Mouse (Mus musculus) hindbrain, postnatal 0 days (tissue): Measurements from ENCODE around the gene Ccr7. TPM values are rescaled to one million over a fixed set of nuclear protein-coding genes. Genes with fewer than 3 reads are reported as not detected.

Source experiments
- ATAC-seq: fragments of 200-750 bp; cut with Nextera tagmentation; 2 replicates; pipeline ENCODE4 v1.8.0; 2017; ENCODE audit warnings: mild to moderate bottlenecking, moderate TSS enrichment, moderate library complexity
- DNase-seq: peaks from one replicate; pipeline ENCODE4 v3.0.0-alpha.2; 2015; ENCODE audit warnings: low spot score
- H3K27ac ChIP-seq: fragments of 300-500 bp; sonication (generic); 2 replicates; pipeline ENCODE4 v1.5.1; 2014; ENCODE audit warnings: mild to moderate bottlenecking
- H3K27me3 ChIP-seq: fragments of 300-500 bp; sonication (generic); 2 replicates; pipeline ENCODE4 v1.6.1; 2014; ENCODE audit warnings: low read length, mixed read lengths; ENCODE audit not compliant: insufficient read depth
- H3K36me3 ChIP-seq: fragments of 300-500 bp; sonication (generic); 2 replicates; pipeline ENCODE4 v1.6.1; 2014; ENCODE audit warnings: low read length, mixed read lengths; ENCODE audit not compliant: insufficient read depth
- H3K4me1 ChIP-seq: fragments of 300-500 bp; sonication (generic); 2 replicates; pipeline ENCODE4 v1.6.1; 2014; ENCODE audit warnings: antibody characterized with exemption, low read length, mixed read lengths; ENCODE audit not compliant: insufficient read depth
- H3K4me2 ChIP-seq: fragments of 300-500 bp; sonication (generic); 2 replicates; pipeline ENCODE4 v1.6.1; 2014; ENCODE audit warnings: low read depth, mild to moderate bottlenecking, low read length, moderate library complexity, mixed read lengths
- H3K4me3 ChIP-seq: fragments of 300-500 bp; sonication (generic); 2 replicates; pipeline ENCODE4 v1.5.1; 2014; ENCODE audit warnings: low read length
- H3K9ac ChIP-seq: fragments of 300-500 bp; sonication (generic); replicated peaks from 2 replicates; pipeline ENCODE4 v1.6.1; 2014; ENCODE audit warnings: mild to moderate bottlenecking, low read length, moderate library complexity, mixed read lengths
- H3K9me3 ChIP-seq: fragments of 300-500 bp; sonication (generic); 2 replicates; pipeline ENCODE4 v1.6.1; 2016; ENCODE audit warnings: low read length, mixed read lengths
- CTCF ChIP-seq: IDR thresholded peaks from 2 replicates; pipeline ENCODE4 v1.5.1; 2016; ENCODE audit warnings: antibody characterized with exemption, control low read depth, low read depth
- WGBS: fragments of 180-500 bp; shearing (Covaris S2); extraction: QIAGEN DNeasy Blood & Tissue Kit; methylation state at CpG from one replicate; pipeline ENCODE4 v1.1.7; 2014; 5-methylcytosine and 5-hydroxymethylcytosine counted together
- polyA plus RNA-seq: library from polyadenylated mRNA; unstranded; fragments of >200 nt; fragmentation: Nextera tagmentation; extraction: Ambion mirVana; gene quantifications from 2 replicates; pipeline ENCODE4 v1.2.1, GENCODE M21; 2015
- total RNA-seq: library from RNA; depleted of rRNA; stranded (reverse); fragments of >200 nt; gene quantifications from 2 replicates; pipeline ENCODE4 v1.2.3, GENCODE M21; 2014

The Ccr7 gene
- total and polyA plus RNA-seq, 2 experiments from 2014 or later: not detected

DNA sequence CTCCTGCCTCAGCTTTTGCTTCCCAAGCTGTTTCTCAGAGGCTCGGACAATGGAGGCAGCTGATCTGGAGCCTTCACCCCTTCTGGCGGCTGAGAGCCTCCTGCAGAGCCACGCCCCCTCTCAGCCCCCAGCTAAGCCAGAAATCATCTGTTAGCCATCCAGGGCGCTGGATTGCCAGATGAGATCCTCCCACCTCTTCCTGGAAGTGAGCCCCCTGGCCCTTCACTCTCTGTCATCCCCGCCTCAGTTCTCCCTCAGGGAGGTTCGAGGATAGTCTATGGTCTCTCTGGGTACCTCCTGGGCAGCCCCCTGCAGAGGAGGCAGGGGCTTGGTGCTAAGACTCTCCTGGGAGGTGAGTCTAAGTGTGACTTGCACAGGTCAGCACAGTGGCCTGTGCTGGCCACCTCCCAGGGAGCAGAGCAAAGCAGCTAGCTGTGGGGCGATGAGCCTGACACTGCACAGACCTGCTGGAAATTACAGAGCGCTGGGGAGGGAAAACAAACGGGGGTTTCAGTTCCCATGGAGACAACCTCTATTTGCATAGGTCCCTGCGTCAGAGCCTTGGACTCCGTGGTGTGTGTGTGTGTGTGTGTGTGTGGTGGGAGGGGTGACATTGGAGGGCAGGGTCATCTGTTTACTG lies 22.7 kb downstream of the Ccr7 start:
- 4% methylated on average over 11 of the region's 11 CpGs for WGBS
- no peak for TF ChIP-seq CTCF
- Histone ChIP-seq H3K27ac (0 out of 2 replicates have a peak overlapping the region, but pooled peaks have one; percentile 26), H3K9me3 (no peaks in the 10 kb centered on the region), H3K27me3 (no peaks in the 10 kb centered on the region), H3K4me3 (no peak overlapping the region), H3K9ac (peak overlapping the region; percentile 28; the same call in 1 of the 2 replicates), H3K4me1 (peaks cover 9% of the 10 kb centered on the region), H3K4me2 (peak overlapping the region; percentile 34), H3K36me3 (no peaks in the 10 kb centered on the region)
- peak; percentile 76 for ATAC-seq
- DNase-seq: peak; percentile 67

DNA sequence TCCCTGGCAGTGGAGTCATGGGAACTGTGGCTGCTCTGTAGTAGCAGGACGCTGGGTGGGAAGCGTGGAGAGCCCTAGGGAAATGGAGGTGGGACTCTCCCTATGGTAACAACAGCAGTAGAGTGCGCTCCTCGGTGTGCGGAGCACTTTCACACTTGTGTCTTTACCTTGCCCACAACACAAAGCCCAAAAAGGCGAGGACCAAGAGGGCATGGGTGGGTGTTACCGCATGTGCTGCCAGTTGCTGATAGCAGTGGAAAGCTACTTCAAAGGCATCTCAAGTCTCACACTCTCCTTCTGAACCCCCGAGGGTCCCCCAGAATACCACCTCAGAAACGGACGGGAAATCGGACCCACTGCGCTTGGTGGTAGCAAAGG lies 23.4 kb downstream of the Ccr7 start:
- no peaks in the 10 kb centered on the region for H3K9me3 ChIP-seq
- no peak overlapping the region for H3K4me3 ChIP-seq
- no peak for TF ChIP-seq CTCF
- peaks cover 9% of the 10 kb centered on the region for H3K4me1 ChIP-seq
- WGBS: 51% methylated on average over 12 of the region's 12 CpGs
- ATAC-seq (no peak), DNase-seq (no peak)
- no peak overlapping the region for H3K9ac ChIP-seq
- H3K27ac ChIP-seq: no peak overlapping the region
- H3K27me3 ChIP-seq: no peaks in the 10 kb centered on the region
- H3K4me2 ChIP-seq: peak overlapping the region; percentile 34; the same call in 1 of the 2 replicates
- H3K36me3 ChIP-seq: no peaks in the 10 kb centered on the region

DNA sequence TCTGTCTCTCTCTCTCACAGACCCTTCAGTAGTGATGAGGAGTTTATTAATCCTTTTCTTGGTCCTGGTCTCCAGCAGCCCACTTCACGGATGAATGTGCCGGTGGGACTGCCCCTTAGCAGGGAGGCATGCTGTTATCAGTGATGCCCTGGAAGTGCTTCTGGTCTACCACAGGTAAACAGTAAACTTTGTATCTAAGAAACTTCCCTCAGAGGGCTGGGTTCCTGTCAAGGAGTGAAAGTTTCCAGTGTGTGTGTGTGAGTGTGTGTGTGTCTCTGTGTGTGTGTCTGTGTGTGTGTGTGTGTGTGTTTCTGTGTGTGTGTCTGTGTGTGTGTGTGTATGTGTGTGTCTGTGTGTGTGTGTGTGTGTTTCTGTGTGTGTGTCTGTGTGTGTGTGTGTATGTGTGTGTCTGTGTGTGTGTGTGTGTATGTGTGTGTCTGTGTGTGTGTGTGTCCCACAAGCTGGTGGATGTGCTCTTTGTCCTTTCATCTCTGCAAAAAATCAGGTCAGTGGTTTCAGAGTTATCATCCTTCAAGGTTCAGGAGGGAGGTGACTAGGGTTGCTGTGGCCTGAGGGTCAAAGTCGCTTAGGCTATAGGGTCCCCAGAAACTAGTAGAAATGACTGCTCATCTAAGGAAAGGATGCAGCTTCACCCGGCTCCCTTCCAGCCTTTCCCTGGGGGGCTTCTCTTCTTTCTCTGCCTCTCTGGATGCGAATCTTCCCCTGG lies 24.0 kb downstream of the Ccr7 start:
- Histone ChIP-seq H3K36me3 (no peaks in the 10 kb centered on the region), H3K9me3 (no peaks in the 10 kb centered on the region), H3K4me3 (no peak overlapping the region), H3K4me2 (no peak overlapping the region), H3K9ac (no peak overlapping the region), H3K4me1 (peaks cover 9% of the 10 kb centered on the region), H3K27me3 (no peaks in the 10 kb centered on the region), H3K27ac (no peak overlapping the region)
- no peak for ATAC-seq
- DNase-seq: no peak
- 64% methylated on average over 5 of the region's 5 CpGs for WGBS
- TF ChIP-seq CTCF: no peak

DNA sequence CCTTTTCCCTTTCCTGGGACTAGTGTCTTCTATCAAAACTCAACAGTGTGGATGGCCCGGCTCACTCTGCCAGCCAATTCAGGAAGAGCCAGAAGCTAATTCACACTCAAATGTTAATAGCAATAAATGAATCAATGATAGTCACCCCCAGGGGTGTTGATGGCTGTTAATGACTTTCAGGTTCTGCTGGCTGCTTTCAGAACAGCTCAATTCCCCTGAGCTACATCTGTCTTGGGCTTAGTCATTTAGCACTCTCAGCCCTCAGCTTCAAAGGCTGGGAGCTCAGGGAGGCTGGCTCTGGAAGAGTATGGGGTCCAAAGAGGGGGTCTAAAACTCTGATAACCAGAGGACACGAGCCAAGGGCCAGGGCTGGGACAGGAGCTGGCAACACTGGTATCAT lies 25.6 kb downstream of the Ccr7 start:
- H3K9ac ChIP-seq: no peak overlapping the region
- no peaks in the 10 kb centered on the region for H3K36me3 ChIP-seq
- 55% methylated on average over 2 of the region's 2 CpGs for WGBS
- no peaks in the 10 kb centered on the region for H3K27me3 ChIP-seq
- DNase-seq: peak; percentile 53
- H3K4me3 ChIP-seq: no peak overlapping the region
- peaks cover 9% of the 10 kb centered on the region for H3K4me1 ChIP-seq
- H3K9me3 ChIP-seq: no peaks in the 10 kb centered on the region
- H3K4me2 ChIP-seq: no peak overlapping the region
- no peak for TF ChIP-seq CTCF
- ATAC-seq: no peak
- no peak overlapping the region for H3K27ac ChIP-seq

DNA sequence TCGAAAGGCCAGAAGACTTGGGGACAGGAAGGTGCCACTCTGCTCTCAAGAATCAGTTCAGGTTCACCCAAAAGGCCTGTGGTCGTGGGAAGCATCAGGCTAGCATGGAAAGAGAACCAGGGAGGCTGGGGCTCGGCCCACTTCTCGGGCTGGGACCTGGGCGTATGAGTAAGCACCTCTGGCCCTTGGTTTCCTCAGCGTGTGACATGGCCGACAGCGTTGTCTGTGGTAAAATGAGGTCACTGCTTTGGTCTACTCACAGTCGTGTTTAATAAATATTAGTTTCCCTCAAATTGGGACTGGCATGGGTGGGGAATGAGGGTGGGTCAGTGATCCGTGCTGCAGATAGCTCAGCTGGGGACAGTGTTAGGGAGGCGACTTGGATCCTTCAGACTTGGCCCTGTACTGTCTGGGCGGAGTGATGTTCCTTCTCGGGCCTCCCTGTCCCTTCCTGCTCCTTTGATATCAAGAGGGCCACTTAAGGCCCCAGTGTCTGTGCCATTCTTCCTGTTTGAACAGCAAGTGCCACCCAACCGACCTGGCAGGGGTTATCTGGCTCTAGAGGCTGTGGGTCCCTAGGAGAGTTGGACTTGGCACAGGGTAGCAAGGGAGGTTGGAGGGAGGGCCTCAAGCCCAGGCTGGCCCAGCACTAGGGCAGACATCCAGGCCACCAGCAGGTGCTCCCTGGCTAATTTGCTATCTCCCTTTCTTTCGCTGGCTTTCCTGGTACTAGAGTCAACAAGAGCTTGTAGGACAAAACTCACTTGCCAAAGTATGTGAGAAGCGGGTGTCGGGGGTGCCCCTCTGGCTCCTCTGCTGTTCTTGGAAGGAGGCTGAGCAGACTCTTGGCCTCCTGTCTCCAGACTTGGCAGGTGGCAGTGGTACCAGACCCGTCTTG lies 26.8 kb downstream of the Ccr7 start:
- DNase-seq (no peak), ATAC-seq (no peak)
- TF ChIP-seq CTCF: no peak

DNA sequence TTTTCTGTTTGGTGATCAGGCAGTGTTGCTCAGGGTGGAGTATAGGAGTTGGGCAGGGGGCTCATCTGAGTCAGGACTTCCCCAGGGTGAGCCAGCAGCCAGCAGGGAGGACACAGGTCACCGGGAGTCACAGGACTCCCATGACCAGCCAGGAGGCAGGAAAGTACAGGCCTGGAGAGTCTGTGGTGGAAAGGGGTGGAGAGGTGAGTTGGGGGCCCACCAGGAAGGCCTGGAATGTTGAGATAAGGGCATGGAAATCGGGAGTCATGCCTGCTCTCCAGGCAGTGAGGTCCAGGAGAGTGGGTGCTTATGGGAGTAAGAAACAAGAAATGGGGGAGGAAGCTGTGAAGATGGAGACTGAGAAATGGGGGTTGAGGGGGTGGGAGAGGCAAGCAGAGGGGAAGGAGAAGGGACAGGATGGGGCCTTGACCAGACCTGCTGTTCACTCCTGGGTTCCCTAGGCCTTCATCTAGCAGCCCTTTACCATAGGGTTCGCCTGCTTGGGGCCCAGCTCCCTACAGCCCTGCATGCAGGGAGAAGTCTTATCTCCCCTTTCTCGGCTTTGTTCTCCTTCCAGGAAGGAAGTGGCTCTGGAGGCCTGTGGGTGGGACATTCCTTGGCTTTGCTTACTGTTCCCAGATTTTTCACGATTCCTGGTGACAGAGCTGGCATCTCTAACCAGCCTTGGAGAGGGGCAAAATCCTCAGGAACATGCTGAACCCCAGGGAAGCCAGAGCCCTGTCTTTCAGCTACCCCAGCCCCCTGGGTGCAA lies 28.2 kb downstream of the Ccr7 start:
- ATAC-seq (no peak), DNase-seq (no peak)
- no peak for TF ChIP-seq CTCF
- no peak overlapping the region for H3K9ac ChIP-seq
- no peak overlapping the region for H3K4me3 ChIP-seq
- H3K4me1 ChIP-seq: peaks cover under 1% of the 10 kb centered on the region; the same call in 1 of the 2 replicates
- no peak overlapping the region for H3K4me2 ChIP-seq
- H3K27me3 ChIP-seq: no peaks in the 10 kb centered on the region
- H3K9me3 ChIP-seq: no peaks in the 10 kb centered on the region
- H3K36me3 ChIP-seq: no peaks in the 10 kb centered on the region
- no peak overlapping the region for H3K27ac ChIP-seq
- 50% methylated on average over 5 of the region's 5 CpGs for WGBS

More for the DNA sequence above, 26.8 kb downstream of the Ccr7 start:
- no peaks in the 10 kb centered on the region for H3K36me3 ChIP-seq
- no peaks in the 10 kb centered on the region for H3K27me3 ChIP-seq
- H3K4me3 ChIP-seq: no peak overlapping the region
- peaks cover 9% of the 10 kb centered on the region for H3K4me1 ChIP-seq
- no peak overlapping the region for H3K4me2 ChIP-seq
- H3K27ac ChIP-seq: no peak overlapping the region
- 74% methylated on average over 18 of the region's 18 CpGs for WGBS
- H3K9me3 ChIP-seq: no peaks in the 10 kb centered on the region
- H3K9ac ChIP-seq: no peak overlapping the region
